Comparison of ENCODE assay signal across 24 mouse cellular contexts in the genomic region with DNA sequence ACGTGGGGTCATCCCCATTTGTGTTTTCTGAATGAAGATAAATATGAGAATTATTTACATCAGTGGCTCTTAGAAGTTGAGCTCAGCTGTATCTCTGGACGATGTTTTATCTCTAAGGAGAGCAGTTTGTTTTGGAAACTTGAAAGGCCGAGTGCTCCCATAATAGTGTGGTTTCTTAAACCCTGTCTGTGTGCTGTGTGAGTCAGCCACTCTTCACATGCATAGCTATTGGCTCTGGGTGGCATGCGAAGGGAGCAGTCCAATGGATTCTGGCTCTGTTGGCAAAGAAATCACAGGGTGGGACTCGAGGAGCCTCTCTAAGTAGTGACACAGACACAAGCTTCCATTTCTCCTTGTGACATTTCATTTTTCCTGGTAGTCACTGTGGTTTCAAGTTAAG.
DNase-seq lines count a peak whose midpoint lies in the region; ATAC-seq lines count a peak whose summit lies in the region.
"Had no signal": no experiment of that assay in that cellular context is flagged by ENCODE, and none has a peak within 500 bp of the region (broad histone marks: within the 10 kb centered on the region; RNA-seq: fewer than 3 reads in every experiment).

No protein-coding gene starts in this region.

- no peak overlapping the region for H3K9ac ChIP-seq in limb, embryonic 13.5 days
- H3K9ac ChIP-seq: embryonic facial prominence, embryonic 12.5 days; forebrain, embryonic 13.5 days; limb, embryonic 15.5 days; neural tube, embryonic 13.5 days had no signal

- peak; percentile 82 for ATAC-seq in frontal cortex, adult (ENCODE audit: low TSS enrichment)
- no peak for ATAC-seq in limb, embryonic 13.5 days (ENCODE audit: low FRiP score, low read depth)
- ATAC-seq: activated CD4-positive, CD25-positive, alpha-beta regulatory T cell, adult 4 months; forebrain, embryonic 13.5 days; Patski had no signal

- H3K4me1 ChIP-seq in limb, embryonic 13.5 days, result peaks cover 22% of the 10 kb centered on the region
- H3K4me1 ChIP-seq: heart, embryonic 10.5 days; limb, embryonic 15.5 days had no signal

- no peak overlapping the region for H3K4me2 ChIP-seq in limb, embryonic 13.5 days (replicated peaks)
- H3K4me2 ChIP-seq: embryonic facial prominence, embryonic 12.5 days; forebrain, embryonic 13.5 days; limb, embryonic 15.5 days; neural tube, embryonic 13.5 days had no signal

- DNase-seq in frontal cortex, postnatal 10 days (ENCODE audit: low spot score in 2 of 2), result no peak
- DNase-seq in 3T3-L1 (ENCODE audit: low read depth, low spot score), result peak; percentile 60
- peak; percentile 32 for DNase-seq in lung, postnatal 36 days
- no peak for DNase-seq in thymus, postnatal 25 days
- DNase-seq in spleen, postnatal 36 days (ENCODE audit: low spot score in 2 of 2), result no peak
- DNase-seq in right cerebral cortex, postnatal 14 days, result no peak
- DNase-seq: adrenal gland, postnatal 14 days; cerebellum, adult 18-20 months; gastrocnemius, postnatal 36 days; heart, postnatal 10 days; kidney, adult 9 months; kidney, postnatal 36 days; layer of hippocampus, adult 9-11 months; retina, postnatal 1 day; thymus, postnatal 14 days had no signal

- WGBS in limb, embryonic 13.5 days, result 51% methylated on average over 5 of the region's 5 CpGs

- peak overlapping the region; percentile 58; the same call in 1 of the 2 replicates for H3K27ac ChIP-seq in limb, embryonic 13.5 days
- H3K27ac ChIP-seq: embryonic facial prominence, embryonic 12.5 days; forebrain, embryonic 13.5 days; heart, embryonic 10.5 days; limb, embryonic 15.5 days; neural tube, embryonic 13.5 days had no signal

- H3K36me3 ChIP-seq in limb, embryonic 13.5 days, result no peaks in the 10 kb centered on the region
- H3K36me3 ChIP-seq: embryonic facial prominence, embryonic 12.5 days; heart, embryonic 10.5 days; limb, embryonic 15.5 days; neural tube, embryonic 13.5 days had no signal

- no peak overlapping the region for H3K4me3 ChIP-seq in limb, embryonic 13.5 days
- H3K4me3 ChIP-seq: embryonic facial prominence, embryonic 12.5 days; forebrain, embryonic 13.5 days; heart, embryonic 10.5 days; limb, embryonic 15.5 days; neural tube, embryonic 13.5 days had no signal

- no peaks in the 10 kb centered on the region; the same call in 1 of the 2 replicates for H3K27me3 ChIP-seq in limb, embryonic 13.5 days
- H3K27me3 ChIP-seq: embryonic facial prominence, embryonic 12.5 days; forebrain, embryonic 13.5 days; limb, embryonic 15.5 days; neural tube, embryonic 13.5 days; Patski had no signal

- H3K9me3 ChIP-seq in limb, embryonic 13.5 days, result no peaks in the 10 kb centered on the region
- H3K9me3 ChIP-seq: embryonic facial prominence, embryonic 12.5 days; forebrain, embryonic 13.5 days; heart, embryonic 10.5 days; limb, embryonic 15.5 days; neural tube, embryonic 13.5 days had no signal

Comparison
In these comparisons a context has a peak if more than half of its experiments do, and no peak if none do; other contexts are left out.
1. DNase-seq: peak in 3T3-L1 (single experiment) and lung, postnatal 36 days (single experiment); none in frontal cortex, postnatal 10 days (0 of 2), thymus, postnatal 25 days (single experiment), spleen, postnatal 36 days (0 of 2) and right cerebral cortex, postnatal 14 days (single experiment).